Mouse (Mus musculus) olfactory bulb, adult 2 months (tissue): ENCODE measurements around the gene Hist1h3d.

Experiments
- CTCF ChIP-seq: fragments of 200-500 bp; IDR thresholded peaks from 2 replicates; pipeline ENCODE4 v1.5.1; 2012; ENCODE audit warnings: low read depth, mild to moderate bottlenecking, low read length, moderate library complexity; ENCODE audit not compliant: insufficient read depth
- POLR2A ChIP-seq: fragments of 200-500 bp; IDR thresholded peaks from 2 replicates; pipeline ENCODE4 v1.6.1; 2012; ENCODE audit warnings: mild to moderate bottlenecking, low read depth, low read length, moderate library complexity; ENCODE audit not compliant: insufficient read depth

- TF ChIP-seq CTCF (no peak), POLR2A (no peak)
Measured at GRCm38 (mm10) chr13:23546694-23547093, 28.9 kb upstream of the Hist1h3d start.
